Mouse (Mus musculus) heart, postnatal 0 days (tissue): ENCODE data around the gene Ccr10. TPM values are rescaled to one million over a fixed set of nuclear protein-coding genes. Genes with fewer than 3 reads are reported as not detected.

Experiments
- ATAC-seq: fragments of 200-750 bp; cut with Nextera tagmentation; 2 replicates; pipeline ENCODE4 v1.8.0; 2017; ENCODE audit warnings: low read depth, moderate number of reproducible peaks, moderate library complexity; ENCODE audit not compliant: insufficient read depth
- DNase-seq: peaks from one replicate; pipeline ENCODE4 v3.0.0-alpha.2; 2016; ENCODE audit warnings: low spot score
- H3K27ac ChIP-seq: fragments of 300-500 bp; sonication (generic); 2 replicates; pipeline ENCODE4 v1.5.1; 2014; ENCODE audit warnings: low read depth, mild to moderate bottlenecking
- H3K27me3 ChIP-seq: fragments of 300-500 bp; sonication (generic); 2 replicates; pipeline ENCODE4 v1.6.1; 2014; ENCODE audit warnings: low read length, mixed read lengths; ENCODE audit not compliant: control insufficient read depth, insufficient read depth
- H3K36me3 ChIP-seq: fragments of 300-500 bp; sonication (generic); replicated peaks from 2 replicates; pipeline ENCODE4 v1.6.1; 2014; ENCODE audit warnings: low read length, mixed read lengths; ENCODE audit not compliant: control insufficient read depth, insufficient read depth
- H3K4me1 ChIP-seq: fragments of 300-500 bp; sonication (generic); 2 replicates; pipeline ENCODE4 v1.6.1; 2014; ENCODE audit warnings: antibody characterized with exemption; ENCODE audit not compliant: control insufficient read depth, insufficient read depth
- H3K4me2 ChIP-seq: fragments of 300-500 bp; sonication (generic); 2 replicates; pipeline ENCODE4 v1.6.1; 2014; ENCODE audit warnings: low read depth, mild to moderate bottlenecking, low read length, moderate library complexity
- H3K4me3 ChIP-seq: fragments of 300-500 bp; sonication (generic); 2 replicates; pipeline ENCODE4 v1.5.1; 2014; ENCODE audit warnings: low read depth, low read length
- H3K9ac ChIP-seq: fragments of 300-500 bp; sonication (generic); replicated peaks from 2 replicates; pipeline ENCODE4 v1.6.1; 2014; ENCODE audit warnings: low read depth, low read length, mixed read lengths
- H3K9me3 ChIP-seq: fragments of 300-500 bp; sonication (generic); replicated peaks from 2 replicates; pipeline ENCODE4 v1.6.1; 2016; ENCODE audit warnings: low read length; ENCODE audit not compliant: control insufficient read depth
- CTCF ChIP-seq: IDR thresholded peaks from 2 replicates; pipeline ENCODE4 v1.5.1; 2016; ENCODE audit warnings: antibody characterized with exemption, control low read depth, low read depth
- EP300 ChIP-seq: IDR thresholded peaks from 2 replicates; pipeline ENCODE4 v1.6.1; 2016; ENCODE audit warnings: antibody characterized with exemption, low read depth
- WGBS: fragments of 180-500 bp; shearing (Covaris S2); extraction: QIAGEN DNeasy Blood & Tissue Kit; methylation state at CpG from one replicate; pipeline ENCODE4 v1.1.7; 2014; 5-methylcytosine and 5-hydroxymethylcytosine counted together
- polyA plus RNA-seq: library from polyadenylated mRNA; unstranded; fragments of >200 nt; fragmentation: Nextera tagmentation; extraction: Ambion mirVana; gene quantifications from 2 replicates; pipeline ENCODE4 v1.2.1, GENCODE M21; 2015
- total RNA-seq: library from RNA; depleted of rRNA; stranded (reverse); fragments of >200 nt; gene quantifications from 2 replicates; pipeline ENCODE4 v1.2.3, GENCODE M21; 2014; ENCODE audit warnings: low replicate concordance; rRNA removed

The Ccr10 gene
- total RNA-seq: 0.19 TPM in 1 of 2 replicates, not detected in the other
- 0.31 and 0.52 TPM in 2 replicates for polyA plus RNA-seq

- peaks cover 26% of the 10 kb centered on the region for H3K4me1 ChIP-seq
- peaks cover 9% of the 10 kb centered on the region for H3K27me3 ChIP-seq
- H3K4me3 ChIP-seq: peak within 1 kb of the TSS; percentile 36
- peak; percentile 71 for DNase-seq
- peak; percentile 59 for TF ChIP-seq CTCF
- no peak for TF ChIP-seq EP300
- 20% methylated on average over 14 of the region's 14 CpGs for WGBS
- H3K9me3 ChIP-seq: no peaks in the 10 kb centered on the region
- no peak within 1 kb of the TSS for H3K27ac ChIP-seq
- peak within 1 kb of the TSS; percentile 61 for H3K4me2 ChIP-seq
- no peak for ATAC-seq
- no peak within 1 kb of the TSS; the same call in 1 of the 2 replicates for H3K9ac ChIP-seq
- no peaks in the 10 kb centered on the region for H3K36me3 ChIP-seq
These were observed at the start of gene Ccr10 for GRCm38 (mm10) chr11:101174851-101175628. Ccr10 (minus strand) TSS chr11:101175443.

DNA sequence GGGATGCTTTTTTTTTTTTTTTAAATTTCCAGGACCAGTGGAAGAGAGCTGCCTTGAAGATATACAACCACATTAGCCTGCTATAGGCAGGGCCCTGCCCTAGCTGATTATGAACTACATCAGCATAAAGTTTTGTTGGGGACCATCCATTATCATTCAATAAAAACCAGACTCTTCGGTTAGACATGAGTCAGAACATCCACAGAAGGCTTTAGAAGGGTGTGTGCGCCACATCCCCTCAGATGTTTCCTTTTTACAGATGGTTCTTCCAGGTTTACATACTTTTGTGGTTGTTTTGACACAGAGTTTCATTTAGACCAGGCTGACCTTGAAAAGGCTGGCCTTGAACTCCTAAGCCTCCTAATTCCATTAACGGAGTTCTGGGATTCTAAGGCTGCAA lies 49.1 kb upstream of the Ccr10 start:
- no peak overlapping the region for H3K4me2 ChIP-seq
- DNase-seq: no peak
- H3K27ac ChIP-seq: peak overlapping the region; percentile 81; the same call in 1 of the 2 replicates
- H3K9me3 ChIP-seq: no peaks in the 10 kb centered on the region
- no peaks in the 10 kb centered on the region; the same call in 1 of the 2 replicates for H3K4me1 ChIP-seq
- H3K36me3 ChIP-seq: no peaks in the 10 kb centered on the region
- TF ChIP-seq EP300: no peak
- TF ChIP-seq CTCF: no peak
- WGBS: 73% methylated on average over 3 of the region's 3 CpGs
- ATAC-seq: no peak
- 0 out of 2 replicates have a peak, but pooled peaks cover 3% of the 10 kb centered on the region for H3K27me3 ChIP-seq
- no peak overlapping the region for H3K9ac ChIP-seq
- no peak overlapping the region for H3K4me3 ChIP-seq

GRCm38 (mm10) chr11:101221306-101221986 lies 46.2 kb upstream of the Ccr10 start:
- Histone ChIP-seq H3K9ac (no peak overlapping the region), H3K4me3 (no peak overlapping the region), H3K27me3 (no peaks in the 10 kb centered on the region), H3K36me3 (peaks cover 19% of the 10 kb centered on the region), H3K27ac (peak overlapping the region; percentile 70), H3K4me1 (no peaks in the 10 kb centered on the region; the same call in 1 of the 2 replicates), H3K4me2 (no peak overlapping the region), H3K9me3 (no peaks in the 10 kb centered on the region)
- ATAC-seq (0 out of 2 replicates have a peak, but pooled peaks have one; percentile 20), DNase-seq (peak; percentile 17)
- WGBS: 71% methylated on average over 8 of the region's 8 CpGs
- TF ChIP-seq CTCF: no peak
- no peak for TF ChIP-seq EP300

- DNase-seq (no peak), ATAC-seq (no peak; the same call in 1 of the 2 replicates)
- no peak overlapping the region for H3K9ac ChIP-seq
- H3K9me3 ChIP-seq: no peaks in the 10 kb centered on the region
- peak overlapping the region; percentile 70 for H3K27ac ChIP-seq
- H3K4me3 ChIP-seq: no peak overlapping the region
- H3K36me3 ChIP-seq: peaks cover 22% of the 10 kb centered on the region
- H3K27me3 ChIP-seq: no peaks in the 10 kb centered on the region
- WGBS: 40% methylated on average over 2 of the region's 2 CpGs
- TF ChIP-seq EP300 (no peak), CTCF (no peak)
- H3K4me1 ChIP-seq: no peaks in the 10 kb centered on the region; the same call in 1 of the 2 replicates
- no peak overlapping the region for H3K4me2 ChIP-seq
These were observed 45.6 kb upstream of the Ccr10 start for GRCm38 (mm10) chr11:101220853-101221252.

DNA sequence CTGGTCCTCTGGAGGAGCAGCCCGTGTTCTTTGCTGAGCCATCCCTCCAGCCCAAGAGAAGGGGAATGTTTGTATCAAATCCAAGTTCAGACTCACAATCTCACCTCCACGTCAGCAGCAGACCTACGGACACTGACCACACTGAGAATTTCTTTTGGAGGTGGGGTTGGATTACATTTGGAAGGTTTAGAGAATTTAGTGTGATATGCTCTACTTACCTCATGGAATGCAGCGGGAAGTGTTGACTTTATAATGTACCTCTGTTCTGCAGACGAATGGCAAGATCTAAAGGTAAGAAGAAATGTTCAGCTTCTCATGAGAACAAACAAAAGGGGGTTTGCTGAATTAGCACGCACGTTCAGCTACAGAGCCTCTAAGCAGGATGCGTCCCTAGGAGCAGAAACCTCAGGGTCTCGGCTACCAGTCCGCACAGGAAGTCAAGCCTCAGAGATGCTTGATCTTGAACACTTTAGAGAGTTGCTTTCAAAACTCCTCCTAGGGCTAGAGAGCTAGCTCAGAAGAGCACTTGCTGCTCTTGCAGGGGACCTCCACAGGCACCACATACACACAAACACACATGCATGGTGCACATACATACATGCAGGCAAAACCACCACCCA lies 43.3 kb upstream of the Ccr10 start:
- Histone ChIP-seq H3K4me2 (no peak overlapping the region), H3K9me3 (no peaks in the 10 kb centered on the region), H3K27ac (no peak overlapping the region), H3K27me3 (no peaks in the 10 kb centered on the region), H3K9ac (no peak overlapping the region), H3K36me3 (peaks cover 45% of the 10 kb centered on the region), H3K4me3 (no peak overlapping the region), H3K4me1 (no peaks in the 10 kb centered on the region; the same call in 1 of the 2 replicates)
- ATAC-seq (no peak), DNase-seq (no peak)
- TF ChIP-seq CTCF: no peak
- TF ChIP-seq EP300: no peak
- 77% methylated on average over 10 of the region's 10 CpGs for WGBS
